Mouse (Mus musculus): ENCODE data around the gene Npnt. TPM values are rescaled to one million over a fixed set of nuclear protein-coding genes. Genes with fewer than 3 reads are reported as not detected.

The Npnt gene
- total RNA-seq (2021): 1 to 10 TPM; 1.6 to 5.6 TPM
- long read RNA-seq, experiment 1, full-length matches to known transcripts: 19 of 27 reads
- long read RNA-seq, experiment 1, partial matches to known transcripts: 1 of 27 reads
- long read RNA-seq, experiment 1, other reads (novel, unspliced or antisense): 7 of 27 reads
- long read RNA-seq, experiment 2, partial matches to known transcripts: 0 of 4 reads
- long read RNA-seq, experiment 2, other reads (novel, unspliced or antisense): 3 of 4 reads

DNA sequence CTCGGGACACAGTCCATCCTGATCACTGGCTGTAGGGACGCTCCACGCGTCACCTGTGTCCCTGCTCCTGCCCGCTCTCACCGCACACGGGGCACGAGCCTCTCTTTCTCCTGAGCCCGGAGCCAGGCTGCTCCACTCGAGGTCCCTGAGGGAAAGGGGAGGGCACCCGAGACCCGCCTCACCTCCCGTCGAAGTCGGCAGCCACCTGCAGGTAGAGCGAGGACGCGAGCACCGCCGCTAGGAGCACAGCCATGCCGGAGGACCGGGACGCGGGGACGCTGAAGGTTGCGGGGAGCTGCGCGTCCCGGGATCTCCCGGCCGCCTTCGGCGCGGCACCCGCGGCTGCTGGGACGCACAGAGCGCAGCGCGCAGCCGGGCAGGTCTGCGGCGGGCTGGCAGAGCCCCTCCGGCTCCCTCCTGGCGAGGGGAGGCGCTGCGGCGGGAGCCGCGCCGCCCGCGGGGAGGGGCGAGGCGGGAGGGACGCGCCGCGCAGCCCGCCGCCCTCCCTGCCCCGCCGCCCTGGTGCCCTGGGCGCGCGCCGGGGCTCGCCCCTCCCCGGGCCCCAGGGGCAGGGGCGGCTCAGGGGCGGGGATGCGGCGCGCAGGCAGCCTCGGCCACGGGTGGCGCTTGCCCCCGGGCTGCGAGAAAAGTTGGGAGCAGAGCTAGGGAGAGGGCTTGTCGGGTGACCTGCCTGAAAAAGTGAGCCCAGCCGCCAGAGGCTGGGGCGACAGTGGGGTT, at the start of gene Npnt:
Gene Npnt, minus strand, starts transcription at position 501 of the 738 bp plus-strand sequence.
- DNase-seq (ENCODE audit: low spot score): no peak

- no peak for DNase-seq (ENCODE audit: low spot score)
These were observed 46.2 kb upstream of the Npnt start for GRCm38 (mm10) chr3:132996299-132996698.

DNA sequence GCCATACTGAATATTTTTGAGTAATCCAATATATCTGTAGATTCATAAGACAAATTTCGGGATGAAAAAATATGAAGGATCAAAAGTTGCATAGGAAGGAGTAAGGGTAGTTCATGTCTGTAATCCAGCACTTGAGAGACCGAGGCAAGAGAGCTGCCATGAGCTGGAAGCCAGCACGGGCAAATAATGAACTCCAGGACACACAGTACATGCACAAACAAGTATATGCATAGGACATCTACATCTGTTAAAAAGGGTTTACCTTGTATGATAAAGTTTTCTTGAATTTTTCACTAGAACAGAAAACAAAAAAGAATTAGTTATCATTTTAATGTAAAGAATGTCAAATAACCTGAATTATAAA, 45.8 kb upstream of the Npnt start:
- no peak for DNase-seq (ENCODE audit: low spot score)

DNA sequence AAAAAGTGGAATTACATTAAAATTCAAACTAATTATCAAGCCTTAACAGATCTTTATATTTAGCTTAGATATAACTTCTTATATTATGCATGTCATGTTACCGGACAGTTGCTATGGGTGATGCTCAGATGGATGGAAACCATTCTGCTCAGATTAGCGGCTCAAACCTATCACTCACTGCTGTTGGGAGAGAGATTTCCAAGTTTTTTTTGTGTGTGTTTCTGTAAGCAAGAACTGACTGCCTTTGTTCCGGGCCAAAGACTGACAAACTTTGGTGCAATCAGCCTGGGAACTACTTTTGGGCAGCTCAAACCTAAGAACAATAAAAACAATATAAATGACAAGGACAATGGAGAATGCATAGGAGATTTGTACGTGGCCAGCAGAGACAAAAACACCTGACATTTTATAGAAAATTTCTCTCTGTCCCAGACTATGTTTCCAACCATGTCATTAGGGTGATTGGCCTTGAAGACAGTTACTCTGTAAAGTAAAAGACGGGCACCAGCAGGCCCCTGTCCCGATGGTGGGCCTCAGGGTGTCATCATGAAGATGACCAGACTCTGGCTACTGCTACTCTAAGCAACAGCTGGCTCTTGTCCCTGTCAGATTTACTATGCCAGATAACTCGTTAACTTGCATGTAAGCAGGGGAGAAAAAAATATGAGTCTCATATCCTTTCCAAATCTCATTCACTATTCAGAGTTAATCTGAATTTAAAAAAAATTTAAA, 45.2 kb upstream of the Npnt start:
- DNase-seq (ENCODE audit: low spot score): no peak

- no peak for DNase-seq (ENCODE audit: low spot score)
These were observed 36.1 kb upstream of the Npnt start for GRCm38 (mm10) chr3:132986188-132986587.

DNA sequence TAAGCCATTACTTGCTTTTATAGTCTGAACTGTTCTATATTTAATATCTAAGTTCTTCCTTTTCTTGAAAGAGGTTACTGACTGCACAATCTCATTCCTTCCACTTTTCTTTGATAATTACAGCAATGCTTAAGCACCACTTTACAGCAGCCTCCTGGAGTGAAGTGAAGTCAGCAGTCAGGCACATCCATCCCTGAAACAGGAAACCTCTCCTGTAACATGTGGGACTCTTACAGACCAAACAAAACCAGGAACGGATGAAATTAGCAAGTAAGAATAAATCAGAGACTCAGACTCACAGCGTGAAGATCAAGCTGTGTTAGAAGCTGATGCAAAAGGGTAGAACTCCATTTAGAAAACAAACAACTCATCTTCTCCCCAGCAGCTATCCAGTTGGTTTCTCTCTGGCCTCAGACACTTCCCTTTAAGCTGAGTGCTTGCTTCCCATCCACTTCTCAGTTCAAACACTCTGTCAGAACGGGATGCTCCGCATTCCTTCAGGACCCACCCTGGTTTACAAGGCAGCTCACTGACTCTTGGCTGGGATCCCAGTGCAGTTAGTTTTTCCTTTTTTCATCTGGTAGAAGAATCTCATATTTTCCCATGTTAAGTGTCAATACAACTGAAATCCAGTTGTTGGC, 33.9 kb upstream of the Npnt start:
- no peak for DNase-seq (ENCODE audit: low spot score)

- no peak for DNase-seq (ENCODE audit: low spot score)
These were observed 31.9 kb upstream of the Npnt start for GRCm38 (mm10) chr3:132981968-132982367.

GRCm38 (mm10) chr3:132979781-132980461, 29.8 kb upstream of the Npnt start:
- no peak for DNase-seq (ENCODE audit: low spot score)

GRCm38 (mm10) chr3:132966255-132966654, 16.2 kb upstream of the Npnt start:
- no peak for DNase-seq (ENCODE audit: low spot score)

- no peak for DNase-seq (ENCODE audit: low spot score)
These were observed 14.8 kb upstream of the Npnt start for GRCm38 (mm10) chr3:132964715-132965507.

GRCm38 (mm10) chr3:132962631-132963361, 12.7 kb upstream of the Npnt start:
- DNase-seq (ENCODE audit: low spot score): no peak

DNA sequence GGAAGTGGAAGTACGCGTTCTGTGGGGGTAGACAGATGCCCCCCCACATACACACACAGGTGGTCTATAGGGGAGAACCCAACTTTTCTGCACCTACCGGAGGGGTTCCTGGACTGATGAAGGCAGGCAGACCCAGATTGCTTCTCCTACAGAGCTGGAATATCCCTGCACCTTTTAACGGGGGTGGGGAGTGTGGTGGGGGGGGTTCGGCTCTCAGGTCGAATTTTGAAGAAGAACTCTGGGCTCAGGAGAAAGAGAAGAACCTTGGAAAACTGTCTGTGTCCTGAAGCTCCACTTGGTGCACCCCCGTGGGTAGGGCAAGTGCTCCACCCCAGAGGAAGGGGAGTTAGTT, 414 bp upstream of the Npnt start:
- no peak for DNase-seq (ENCODE audit: low spot score)

- DNase-seq (ENCODE audit: low spot score): no peak
These were observed 706 bp downstream of the Npnt start for GRCm38 (mm10) chr3:132949380-132949790.

DNA sequence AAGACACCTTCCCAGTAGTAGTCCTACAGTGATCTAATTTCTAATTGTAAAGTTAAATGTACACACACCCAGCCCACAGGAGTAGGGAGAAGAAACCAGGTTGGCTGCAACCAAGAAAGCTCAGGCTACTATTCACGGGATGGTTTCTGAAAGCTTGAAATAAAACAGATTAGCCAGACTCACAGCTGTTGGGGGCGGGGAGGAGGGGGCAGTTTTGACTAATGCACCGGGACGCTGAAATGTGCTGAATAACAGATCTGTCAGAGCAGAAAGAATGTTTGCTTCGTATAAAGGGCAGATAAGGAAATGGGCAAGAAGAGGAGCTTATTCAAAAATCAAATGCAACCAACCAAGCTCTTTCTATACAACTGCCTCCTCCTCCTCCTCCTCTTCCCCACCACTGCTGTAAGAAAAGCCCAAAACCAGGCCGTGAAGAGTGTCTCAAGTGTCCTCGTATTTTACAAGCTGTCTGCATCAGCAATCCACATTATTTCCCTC, 1.7 kb downstream of the Npnt start:
- DNase-seq (ENCODE audit: low spot score): no peak

DNA sequence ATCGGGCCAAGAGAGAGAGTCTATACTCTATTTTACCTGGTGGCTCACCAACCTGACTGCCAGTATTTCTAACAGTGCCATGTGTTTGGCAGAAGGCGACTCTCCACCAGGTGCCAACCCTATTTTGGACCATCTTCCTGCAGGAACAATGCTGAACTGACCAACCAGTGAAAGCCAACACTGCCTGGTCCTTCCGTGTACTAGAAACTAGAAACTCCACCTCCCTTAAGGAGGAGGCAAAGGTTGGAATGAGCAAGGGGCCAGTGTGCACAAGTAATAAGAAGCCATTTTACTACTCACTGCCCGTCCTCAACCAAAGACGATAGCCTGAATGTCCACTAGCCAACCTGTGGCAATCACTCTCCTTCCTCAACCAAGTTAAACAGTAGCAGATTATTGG, 4.0 kb downstream of the Npnt start:
- no peak for DNase-seq (ENCODE audit: low spot score)

DNA sequence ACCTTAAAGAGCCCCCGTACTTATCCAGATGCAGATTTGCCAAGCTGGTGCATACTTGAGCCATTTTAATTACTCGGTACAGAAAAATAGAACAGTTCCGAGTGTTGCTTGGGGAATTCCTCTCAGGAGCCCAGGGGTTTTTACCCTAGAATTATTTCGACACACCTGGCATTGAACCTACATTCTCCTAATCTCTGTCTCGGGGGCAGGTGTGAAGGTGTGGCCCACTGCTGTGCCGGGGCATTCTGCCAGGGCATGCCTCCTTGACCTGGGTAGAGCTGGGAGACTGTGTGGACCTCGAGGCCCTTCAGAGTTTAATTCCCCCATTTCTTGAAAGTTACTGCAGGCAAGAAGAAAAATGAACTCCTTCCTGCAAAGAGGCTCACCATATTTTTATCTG, 4.4 kb downstream of the Npnt start:
- no peak for DNase-seq (ENCODE audit: low spot score)

DNA sequence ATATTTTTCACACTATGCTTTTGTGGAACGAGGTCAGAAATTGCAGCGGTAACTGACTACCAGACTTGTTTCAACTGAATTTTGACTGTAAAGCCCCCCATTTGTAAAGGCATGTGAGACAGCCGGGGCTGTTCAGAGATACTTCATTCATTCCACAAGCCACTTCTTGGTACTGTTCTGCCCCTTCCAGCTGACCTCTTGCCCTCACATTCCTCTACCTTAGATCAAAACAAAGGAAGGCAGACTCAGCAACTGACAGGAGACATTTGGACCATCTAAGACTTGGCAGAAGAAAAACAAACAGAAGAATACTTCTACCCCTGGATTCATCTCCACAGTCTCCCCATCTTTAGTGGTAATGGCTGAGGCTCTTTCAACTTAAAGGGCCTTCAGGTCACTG, 5.5 kb downstream of the Npnt start:
- DNase-seq (ENCODE audit: low spot score): no peak

GRCm38 (mm10) chr3:132944193-132944592, 5.9 kb downstream of the Npnt start:
- DNase-seq (ENCODE audit: low spot score): no peak

DNA sequence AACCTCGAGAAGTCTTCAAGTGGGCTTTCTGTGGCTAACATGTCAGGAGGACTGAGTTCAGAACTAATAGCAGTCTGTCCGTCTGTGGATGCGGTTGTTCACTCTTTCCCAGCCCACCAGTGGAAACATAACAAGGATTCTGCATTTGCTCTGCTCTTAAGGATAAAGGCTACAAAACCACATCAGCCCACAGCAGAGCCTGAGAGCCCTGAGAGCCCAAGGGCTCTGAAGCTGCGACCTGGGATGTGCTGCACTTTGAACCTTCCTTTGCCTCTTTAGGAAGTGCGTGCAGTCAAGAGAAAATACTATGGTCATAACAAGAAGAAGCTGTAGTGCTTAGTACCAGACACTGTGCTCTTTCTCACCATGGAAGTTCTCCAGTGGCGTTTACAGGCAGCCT, 7.3 kb downstream of the Npnt start:
- no peak for DNase-seq (ENCODE audit: low spot score)

Data from gastrocnemius, adult 18-20 months (tissue).